In the genomic region with DNA sequence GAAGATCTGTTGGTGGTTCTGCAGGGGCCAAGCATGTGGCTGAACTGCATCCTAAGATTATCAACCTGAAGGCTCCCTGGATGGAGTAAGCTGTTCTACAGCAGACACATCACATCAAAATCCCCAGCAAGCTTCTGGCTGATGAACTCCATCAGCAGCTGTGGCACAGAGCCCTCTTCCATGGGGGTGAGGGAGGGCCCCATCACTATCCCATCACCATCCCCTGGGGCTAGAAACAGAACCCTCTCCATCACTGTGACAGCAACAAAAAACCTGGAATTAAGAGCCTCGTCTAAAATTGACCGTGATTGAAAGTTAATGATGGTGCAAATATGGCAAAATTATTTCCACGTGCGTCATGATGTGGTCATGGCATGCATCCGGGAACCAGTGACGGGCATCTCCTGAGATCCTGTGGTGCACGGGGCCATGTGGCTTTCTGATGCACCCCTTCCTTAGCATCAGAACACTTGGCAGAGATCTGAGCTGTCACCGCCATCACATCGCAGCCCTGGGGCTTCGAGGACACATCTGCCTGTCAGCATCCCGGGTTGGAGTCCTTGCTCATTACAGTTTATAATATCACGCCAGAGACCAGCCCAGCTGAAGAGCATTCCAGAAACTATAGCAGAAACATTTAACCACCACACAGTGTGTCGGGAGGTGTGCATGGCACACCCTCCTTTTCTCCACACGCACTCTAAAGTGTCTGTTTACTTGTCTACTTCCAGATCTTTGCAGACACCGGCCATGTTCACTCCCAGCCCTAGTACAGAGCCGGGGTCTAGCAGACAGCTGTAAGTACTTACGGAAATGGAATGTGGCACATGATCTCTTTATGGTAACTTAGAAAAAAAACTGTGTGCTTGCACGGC, we compare ENCODE assay signal across 17 mouse cellular contexts. TPM values are rescaled to one million over a fixed set of nuclear protein-coding genes. Genes with fewer than 3 reads are reported as not detected.
A peak's percentile ranks its signal among the peaks of the same experiment; 100 is the strongest.
DNase-seq lines count a peak whose midpoint lies in the region; ATAC-seq and TF ChIP-seq lines count a peak whose summit lies in the region.
"Had no signal": no experiment of that assay in that cellular context is flagged by ENCODE, and none has a peak within 500 bp of the region (broad histone marks: within the 10 kb centered on the region; RNA-seq: fewer than 3 reads in every experiment).

No protein-coding gene starts in this region.

- H3K4me1 ChIP-seq in hindbrain, embryonic 11.5 days (replicated peaks; ENCODE audit: control insufficient read depth, insufficient read depth, low read length), result no peaks in the 10 kb centered on the region
- H3K4me1 ChIP-seq in hindbrain, embryonic 16.5 days (ENCODE audit: control insufficient read depth, insufficient read depth, low read depth, low read length), result peaks cover 22% of the 10 kb centered on the region
- peaks cover 33% of the 10 kb centered on the region for H3K4me1 ChIP-seq in stomach, embryonic 14.5 days (ENCODE audit: control insufficient read depth, insufficient read depth, low read length)
- H3K4me1 ChIP-seq in stomach, postnatal 0 days (replicated peaks; ENCODE audit: control insufficient read depth, insufficient read depth), result no peaks in the 10 kb centered on the region
- peaks cover 9% of the 10 kb centered on the region for H3K4me1 ChIP-seq in intestine, embryonic 16.5 days (ENCODE audit: control insufficient read depth, insufficient read depth, low read length)

- no peak for ATAC-seq in hindbrain, embryonic 11.5 days (ENCODE audit: low FRiP score)
- ATAC-seq in hindbrain, embryonic 16.5 days, result no peak
- no peak; the same call in 1 of the 2 replicates for ATAC-seq in stomach, embryonic 14.5 days (ENCODE audit: insufficient number of reproducible peaks, insufficient read depth, low FRiP score, low read depth)
- ATAC-seq in stomach, postnatal 0 days (ENCODE audit: low FRiP score, low TSS enrichment), result no peak
- peak; percentile 53; the same call in 1 of the 2 replicates for ATAC-seq in intestine, embryonic 16.5 days
- ATAC-seq: midbrain, embryonic 16.5 days; Patski had no signal

- H3K9me3 ChIP-seq in hindbrain, embryonic 11.5 days (ENCODE audit: control insufficient read depth, low read length), result no peaks in the 10 kb centered on the region
- H3K9me3 ChIP-seq in hindbrain, embryonic 16.5 days (ENCODE audit: control insufficient read depth, low read length), result no peaks in the 10 kb centered on the region
- no peaks in the 10 kb centered on the region for H3K9me3 ChIP-seq in stomach, embryonic 14.5 days (ENCODE audit: control insufficient read depth, low read depth, low read length)
- no peaks in the 10 kb centered on the region for H3K9me3 ChIP-seq in stomach, postnatal 0 days (ENCODE audit: control insufficient read depth, low read length)
- H3K9me3 ChIP-seq in intestine, embryonic 16.5 days (ENCODE audit: control insufficient read depth, low read length), result no peaks in the 10 kb centered on the region
- H3K9me3 ChIP-seq: stomach, embryonic 15.5 days had no signal

- no peak overlapping the region for H3K27ac ChIP-seq in hindbrain, embryonic 11.5 days (ENCODE audit: low read depth, low read length)
- H3K27ac ChIP-seq in hindbrain, embryonic 16.5 days (ENCODE audit: low read depth, low read length), result no peak overlapping the region
- peak overlapping the region; percentile 80; the same call in 1 of the 2 replicates for H3K27ac ChIP-seq in stomach, embryonic 14.5 days (ENCODE audit: low read length)
- no peak overlapping the region for H3K27ac ChIP-seq in stomach, postnatal 0 days (replicated peaks)
- H3K27ac ChIP-seq in intestine, embryonic 16.5 days (ENCODE audit: low read length), result no peak overlapping the region; the same call in 1 of the 2 replicates
- H3K27ac ChIP-seq: heart, adult 2 months; layer of hippocampus, adult 2 months had no signal

- H3K27me3 ChIP-seq in hindbrain, embryonic 11.5 days (ENCODE audit: control insufficient read depth, insufficient read depth, low read length), result no peaks in the 10 kb centered on the region
- no peaks in the 10 kb centered on the region for H3K27me3 ChIP-seq in hindbrain, embryonic 16.5 days (replicated peaks; ENCODE audit: control insufficient read depth, insufficient read depth, low read length)
- no peaks in the 10 kb centered on the region for H3K27me3 ChIP-seq in stomach, embryonic 14.5 days (ENCODE audit: control insufficient read depth, insufficient read depth, low read length)
- no peaks in the 10 kb centered on the region for H3K27me3 ChIP-seq in stomach, postnatal 0 days (ENCODE audit: control insufficient read depth, insufficient read depth, low read length)
- no peaks in the 10 kb centered on the region for H3K27me3 ChIP-seq in intestine, embryonic 16.5 days (replicated peaks; ENCODE audit: control insufficient read depth, insufficient read depth, low read length)
- H3K27me3 ChIP-seq: Patski; stomach, embryonic 15.5 days had no signal

- H3K9ac ChIP-seq in hindbrain, embryonic 11.5 days (ENCODE audit: low read depth, low read length), result no peak overlapping the region
- no peak overlapping the region for H3K9ac ChIP-seq in hindbrain, embryonic 16.5 days (ENCODE audit: low read depth, low read length)
- no peak overlapping the region for H3K9ac ChIP-seq in stomach, embryonic 14.5 days (replicated peaks; ENCODE audit: low read depth, low read length)
- H3K9ac ChIP-seq in stomach, postnatal 0 days (ENCODE audit: low read length), result no peak overlapping the region
- no peak overlapping the region for H3K9ac ChIP-seq in intestine, embryonic 16.5 days (ENCODE audit: low read depth, low read length)
- H3K9ac ChIP-seq: stomach, embryonic 15.5 days had no signal

- H3K4me3 ChIP-seq in hindbrain, embryonic 11.5 days (ENCODE audit: low read depth, low read length), result no peak overlapping the region
- no peak overlapping the region for H3K4me3 ChIP-seq in hindbrain, embryonic 16.5 days (ENCODE audit: low read length)
- H3K4me3 ChIP-seq in stomach, embryonic 14.5 days (ENCODE audit: low read depth, low read length), result no peak overlapping the region
- no peak overlapping the region for H3K4me3 ChIP-seq in stomach, postnatal 0 days (ENCODE audit: low read depth, low read length)
- H3K4me3 ChIP-seq in intestine, embryonic 16.5 days (ENCODE audit: low read length), result no peak overlapping the region
- H3K4me3 ChIP-seq: heart, adult 2 months; layer of hippocampus, adult 2 months; stomach, embryonic 15.5 days had no signal

- H3K36me3 ChIP-seq in hindbrain, embryonic 11.5 days (ENCODE audit: control insufficient read depth, insufficient read depth, low read length), result no peaks in the 10 kb centered on the region
- no peaks in the 10 kb centered on the region for H3K36me3 ChIP-seq in hindbrain, embryonic 16.5 days (ENCODE audit: control insufficient read depth, insufficient read depth, low read length)
- H3K36me3 ChIP-seq in stomach, embryonic 14.5 days (ENCODE audit: control insufficient read depth, insufficient read depth, low read length), result no peaks in the 10 kb centered on the region
- H3K36me3 ChIP-seq in stomach, postnatal 0 days (ENCODE audit: control insufficient read depth, insufficient read depth, low read length), result no peaks in the 10 kb centered on the region
- no peaks in the 10 kb centered on the region for H3K36me3 ChIP-seq in intestine, embryonic 16.5 days (ENCODE audit: control insufficient read depth, insufficient read depth, low read length)
- H3K36me3 ChIP-seq: stomach, embryonic 15.5 days had no signal

- no peak for TF ChIP-seq EP300 in stomach, postnatal 0 days (optimal IDR thresholded peaks at IDR 0.05)

- no peak overlapping the region for H3K4me2 ChIP-seq in hindbrain, embryonic 11.5 days (replicated peaks; ENCODE audit: low read depth, low read length)
- no peak overlapping the region for H3K4me2 ChIP-seq in hindbrain, embryonic 16.5 days (ENCODE audit: low read length)
- no peak overlapping the region for H3K4me2 ChIP-seq in stomach, embryonic 14.5 days (replicated peaks; ENCODE audit: low read depth, low read length)
- no peak overlapping the region for H3K4me2 ChIP-seq in stomach, postnatal 0 days (replicated peaks; ENCODE audit: low read depth)
- no peak overlapping the region for H3K4me2 ChIP-seq in intestine, embryonic 16.5 days (ENCODE audit: low read depth, low read length)
- H3K4me2 ChIP-seq: stomach, embryonic 15.5 days had no signal

- peak; percentile 18 for DNase-seq in hindbrain, embryonic 11.5 days (ENCODE audit: low spot score)
- no peak for DNase-seq in stomach, postnatal 0 days (ENCODE audit: low spot score)
- DNase-seq in frontal cortex, postnatal 14 days (ENCODE audit: low spot score in 2 of 2), result no peak
- DNase-seq in MN1 (ENCODE audit: low spot score), result no peak
- DNase-seq in thymus, postnatal 14 days, result no peak
- DNase-seq: adrenal gland, postnatal 10 days; cerebellum, adult 11 months; heart, adult 2 months; kidney, adult 8-10 months had no signal

- WGBS in hindbrain, embryonic 11.5 days, result 72% methylated on average over 18 of the region's 18 CpGs
- WGBS in hindbrain, embryonic 16.5 days, result 54% methylated on average over 18 of the region's 18 CpGs
- 58% methylated on average over 18 of the region's 18 CpGs for WGBS in stomach, embryonic 14.5 days
- 53% methylated on average over 18 of the region's 18 CpGs for WGBS in stomach, postnatal 0 days
- 58% methylated on average over 18 of the region's 18 CpGs for WGBS in intestine, embryonic 16.5 days

- no peak for TF ChIP-seq CTCF in stomach, postnatal 0 days (IDR thresholded peaks at IDR 0.05; ENCODE audit: low read depth)

RNA-seq across cellular contexts. Expression of gene Psapl1, which starts 51.1 kb away (rescaled TPM):
- 0.17 TPM in 1 of 2 replicates, not detected in the other for polyA plus RNA-seq in hindbrain, embryonic 11.5 days (2014; fragmentation: Nextera tagmentation; extraction: Ambion mirVana)
- polyA plus RNA-seq in hindbrain, embryonic 16.5 days (2015; fragmentation: Nextera tagmentation; extraction: Ambion mirVana), result 0.07 and 0.10 TPM in 2 replicates
- polyA plus RNA-seq in stomach, embryonic 14.5 days (2014; fragmentation: Nextera tagmentation; extraction: Ambion mirVana), result 2.4 and 3.3 TPM in 2 replicates
- polyA plus RNA-seq in stomach, postnatal 0 days (2015; fragmentation: Nextera tagmentation; extraction: Ambion mirVana), result 311 and 314 TPM in 2 replicates
- polyA plus RNA-seq in intestine, embryonic 16.5 days (2015; fragmentation: Nextera tagmentation; extraction: Ambion mirVana), result 0.16 TPM in 1 of 2 replicates, not detected in the other
- polyA plus RNA-seq: liver, embryonic 16.5 days; midbrain, embryonic 16.5 days; Patski had no signal

Comparison
In these comparisons a context has a peak if more than half of its experiments do, and no peak if none do; other contexts are left out.
1. RNA of gene Psapl1, which starts 51.1 kb away (polyA plus RNA-seq): 311 to 314 TPM in stomach, postnatal 0 days; 2.4 to 3.3 TPM in stomach, embryonic 14.5 days, 0.16 TPM in intestine, embryonic 16.5 days, 0.07 to 0.10 TPM in hindbrain, embryonic 16.5 days and 0.17 TPM in hindbrain, embryonic 11.5 days; every median in the first group is over 10 times any median in the second.